In the genomic region with DNA sequence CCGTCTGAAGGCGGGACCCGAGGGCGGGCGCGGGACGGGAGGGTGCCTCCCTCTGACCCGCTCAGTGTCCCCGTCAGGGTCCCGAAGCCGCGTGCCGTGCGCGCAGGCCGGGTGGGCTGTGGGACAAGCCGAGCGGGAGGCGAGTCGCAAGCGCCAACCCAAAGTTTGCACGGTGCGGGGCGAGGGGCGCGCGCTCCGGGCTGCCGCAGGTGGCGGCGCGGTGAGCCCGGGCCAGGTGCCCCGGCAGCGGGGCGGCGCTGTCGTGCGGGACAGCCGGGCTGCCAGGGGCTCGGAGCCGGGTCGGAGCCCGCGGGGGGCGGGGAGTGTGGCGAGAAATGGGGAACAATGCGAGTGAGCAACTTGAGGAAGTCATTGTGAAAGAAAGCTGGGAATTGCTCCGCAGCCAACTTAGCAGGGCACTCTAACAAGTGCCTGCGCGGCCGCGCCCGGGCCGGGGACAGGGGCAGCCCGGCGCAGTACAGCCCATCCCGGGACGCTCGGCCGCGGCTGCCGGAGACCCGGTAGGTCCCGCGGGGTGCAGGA, we compare ENCODE assay signal across 8 mouse cellular contexts. TPM values are rescaled to one million over a fixed set of nuclear protein-coding genes. Genes with fewer than 3 reads are reported as not detected.
DNase-seq lines count a peak whose midpoint lies in the region; ATAC-seq and TF ChIP-seq lines count a peak whose summit lies in the region.

No protein-coding gene starts in this region.

- H3K27ac ChIP-seq in cortical plate, adult 2 months (ENCODE audit: insufficient read depth, low read length): no peak overlapping the region
- no peak overlapping the region for H3K27ac ChIP-seq in limb, embryonic 13.5 days
- no peak overlapping the region for H3K27ac ChIP-seq in midbrain, embryonic 13.5 days
- peak overlapping the region; percentile 71 for H3K27ac ChIP-seq in small intestine, adult 2 months (ENCODE audit: insufficient read depth, low read depth, low read length)

- TF ChIP-seq POLR2A in cortical plate, adult 2 months (IDR thresholded peaks at IDR 0.05; ENCODE audit: extremely low read depth, insufficient read depth, low read length): no peak
- TF ChIP-seq POLR2A in small intestine, adult 2 months (IDR thresholded peaks at IDR 0.05; ENCODE audit: low read depth, low read length): no peak

- no peaks in the 10 kb centered on the region for H3K27me3 ChIP-seq in G1E (ENCODE audit: insufficient read depth, low read length)
- H3K27me3 ChIP-seq in limb, embryonic 13.5 days: peaks cover 77% of the 10 kb centered on the region
- peaks cover 55% of the 10 kb centered on the region for H3K27me3 ChIP-seq in midbrain, embryonic 13.5 days
- peaks cover 11% of the 10 kb centered on the region for H3K27me3 ChIP-seq in small intestine, adult 2 months (ENCODE audit: control insufficient read depth, insufficient read depth, low read length)

- under 1% methylated on average over 58 of the region's 66 CpGs for WGBS in limb, embryonic 13.5 days
- under 1% methylated on average over 66 of the region's 66 CpGs for WGBS in midbrain, embryonic 13.5 days
- 1% methylated on average over 66 of the region's 66 CpGs for WGBS in small intestine, adult 2 months

- no peak for ATAC-seq in G1E (ENCODE audit: extremely low read depth, insufficient number of reproducible peaks, low FRiP score, poor library complexity, severe bottlenecking)
- peak; percentile 59 for ATAC-seq in limb, embryonic 13.5 days (ENCODE audit: low FRiP score, low read depth)
- ATAC-seq in midbrain, embryonic 13.5 days: peak; percentile 87

- H3K4me2 ChIP-seq in limb, embryonic 13.5 days (replicated peaks): peak overlapping the region; percentile 97
- H3K4me2 ChIP-seq in midbrain, embryonic 13.5 days (replicated peaks): peak overlapping the region; percentile 99

- no peak for TF ChIP-seq CTCF in G1E (IDR thresholded peaks at IDR 0.05; ENCODE audit: low read depth, low read length)
- TF ChIP-seq CTCF in cortical plate, adult 2 months (IDR thresholded peaks at IDR 0.05; ENCODE audit: extremely low read depth, insufficient read depth, low read length): no peak
- TF ChIP-seq CTCF in small intestine, adult 2 months (IDR thresholded peaks at IDR 0.05; ENCODE audit: extremely low read depth, insufficient read length, insufficient replicate concordance, low read depth, low read length): no peak

- H3K36me3 ChIP-seq in G1E (replicated peaks): peaks cover 13% of the 10 kb centered on the region
- no peaks in the 10 kb centered on the region for H3K36me3 ChIP-seq in limb, embryonic 13.5 days
- H3K36me3 ChIP-seq in midbrain, embryonic 13.5 days: no peaks in the 10 kb centered on the region
- no peaks in the 10 kb centered on the region for H3K36me3 ChIP-seq in small intestine, adult 2 months (ENCODE audit: control insufficient read depth, insufficient read depth, low read length)

- peaks cover 40% of the 10 kb centered on the region for H3K4me1 ChIP-seq in G1E (ENCODE audit: insufficient read depth, low read depth, low read length)
- H3K4me1 ChIP-seq in cortical plate, adult 2 months (ENCODE audit: control insufficient read depth, insufficient read depth, low read length): no peaks in the 10 kb centered on the region
- H3K4me1 ChIP-seq in limb, embryonic 13.5 days: peaks cover 16% of the 10 kb centered on the region
- H3K4me1 ChIP-seq in midbrain, embryonic 13.5 days (replicated peaks): peaks cover 20% of the 10 kb centered on the region
- H3K4me1 ChIP-seq in small intestine, adult 2 months (ENCODE audit: control insufficient read depth, insufficient read depth, insufficient read length, low read length): no peaks in the 10 kb centered on the region

- peak; percentile 62 for DNase-seq in G1E (ENCODE audit: low spot score)
- DNase-seq in gastrocnemius, postnatal 25 days: peak; percentile 62
- peak; percentile 77 for DNase-seq in induced T-regulatory cell, adult 2 months (ENCODE audit: low read depth)
- DNase-seq in cerebellum, adult 11-12 months: no peak

- peak overlapping the region; percentile 50 for H3K9ac ChIP-seq in limb, embryonic 13.5 days
- H3K9ac ChIP-seq in midbrain, embryonic 13.5 days (replicated peaks): peak overlapping the region; percentile 63

- no peaks in the 10 kb centered on the region for H3K9me3 ChIP-seq in G1E (replicated peaks)
- no peaks in the 10 kb centered on the region for H3K9me3 ChIP-seq in limb, embryonic 13.5 days
- H3K9me3 ChIP-seq in midbrain, embryonic 13.5 days: no peaks in the 10 kb centered on the region

- H3K4me3 ChIP-seq in G1E (ENCODE audit: low read depth, low read length): peak overlapping the region; percentile 96
- peak overlapping the region; percentile 31; the same call in 1 of the 2 replicates for H3K4me3 ChIP-seq in cortical plate, adult 2 months (ENCODE audit: insufficient read depth, low read length)
- peak overlapping the region; percentile 64 for H3K4me3 ChIP-seq in limb, embryonic 13.5 days
- H3K4me3 ChIP-seq in midbrain, embryonic 13.5 days (replicated peaks): peak overlapping the region; percentile 65
- peak overlapping the region; percentile 68 for H3K4me3 ChIP-seq in small intestine, adult 2 months (ENCODE audit: low read depth, low read length)

RNA-seq across cellular contexts. Expression of a gene that starts 1.1 kb away (rescaled TPM):
- total RNA-seq in G1E (2014; fragmentation: Nextera tagmentation) (143 and 149 TPM in 2 replicates), G1E (2017) (60.5 and 70.1 TPM in 2 replicates)
- 214 and 245 TPM in 2 replicates for polyA plus RNA-seq in G1E (2012)
- polyA plus RNA-seq in cortical plate, adult 2 months (2012; rRNA removed): 3.3 and 3.7 TPM in 2 replicates
- under 1 TPM; 0.31 to 0.62 TPM for total RNA-seq in gastrocnemius, postnatal 25 days (2021)
- 1.4 and 1.5 TPM in 2 replicates for polyA plus RNA-seq in limb, embryonic 13.5 days (2015; fragmentation: Nextera tagmentation; extraction: Ambion mirVana)
- polyA plus RNA-seq in midbrain, embryonic 13.5 days (2015; fragmentation: Nextera tagmentation; extraction: Ambion mirVana): 0.81 and 1.2 TPM in 2 replicates
- 15.6 and 21.9 TPM in 2 replicates for polyA plus RNA-seq in small intestine, adult 2 months (2012; rRNA removed)

RNA-seq across cellular contexts. Expression of a gene that starts 58.3 kb away (rescaled TPM):
- total RNA-seq in G1E (2014; fragmentation: Nextera tagmentation) (not detected in 2 replicates), G1E (2017) (0.17 TPM in 1 of 2 replicates, not detected in the other)
- not detected in 2 replicates for polyA plus RNA-seq in G1E (2012)
- polyA plus RNA-seq in cortical plate, adult 2 months (2012; rRNA removed): not detected in 2 replicates
- not detected for total RNA-seq in gastrocnemius, postnatal 25 days (2021)
- polyA plus RNA-seq in limb, embryonic 13.5 days (2015; fragmentation: Nextera tagmentation; extraction: Ambion mirVana): not detected in 2 replicates
- not detected in 2 replicates for polyA plus RNA-seq in midbrain, embryonic 13.5 days (2015; fragmentation: Nextera tagmentation; extraction: Ambion mirVana)
- not detected in 2 replicates for polyA plus RNA-seq in small intestine, adult 2 months (2012; rRNA removed)

Comparison
In these comparisons a context has a peak if more than half of its experiments do, and no peak if none do; other contexts are left out.
1. H3K4me3 ChIP-seq: peak in every context shown above with its lines; median percentile 96 in G1E; 68 in small intestine, adult 2 months; 65 in midbrain, embryonic 13.5 days; 64 in limb, embryonic 13.5 days; 31 in cortical plate, adult 2 months.